Mouse (Mus musculus): ENCODE data around the gene Trp73.

DNA sequence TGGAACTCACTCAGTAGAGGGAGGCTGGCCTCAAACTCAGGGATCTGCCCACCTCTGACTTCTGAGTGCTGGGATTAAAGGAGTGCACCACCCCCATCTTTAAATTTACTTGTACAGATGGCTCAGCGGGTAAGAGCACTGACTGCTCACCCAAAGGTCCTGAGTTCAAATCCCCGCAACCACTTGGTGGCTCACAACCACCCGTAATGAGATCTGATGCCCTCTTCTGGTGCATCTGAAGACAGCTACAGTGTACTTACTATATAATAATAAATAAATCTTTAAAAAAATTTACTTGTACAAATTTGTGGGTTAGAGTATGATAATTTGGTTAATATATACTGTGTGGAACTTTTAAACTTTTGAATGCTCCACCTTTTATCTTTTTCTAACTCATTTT lies 4.7 kb upstream of the Trp73 start:
- 0 out of 2 replicates have a peak, but pooled peaks have one; percentile 10 for TF ChIP-seq CTCF (IDR thresholded peaks at IDR 0.05; ENCODE audit: low read depth)
- TF ChIP-seq EP300 (optimal IDR thresholded peaks at IDR 0.05), result no peak
